Mouse (Mus musculus): ENCODE data around the gene Gm597.

Gm597 gene

DNA sequence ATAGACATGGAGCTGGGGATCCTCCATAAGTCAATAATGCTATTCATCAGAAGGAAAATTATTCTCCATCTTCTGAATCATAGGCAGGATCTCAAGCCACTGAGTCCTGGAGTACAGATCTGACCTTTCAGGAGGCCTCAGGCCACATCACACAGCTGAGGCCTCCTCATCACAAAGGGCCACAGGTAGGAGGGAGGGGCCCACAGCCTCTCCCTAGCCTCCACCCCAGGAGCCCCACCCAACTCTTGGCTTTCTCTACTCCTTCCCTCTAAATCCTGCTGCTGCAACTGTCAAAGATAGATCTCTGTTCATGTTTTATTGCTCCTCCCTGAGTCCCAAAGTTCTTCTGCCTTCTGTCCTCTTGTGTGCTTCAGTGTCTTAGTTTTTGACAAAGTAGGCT, at the start of gene Gm597:
TSS of gene Gm597 (minus strand) at position 101 of the 400 bp plus-strand sequence.
- in situ Hi-C loops (cut with MboI; ENCODE audit: unreplicated experiment in 2 of 2), result no loop called here

- in situ Hi-C loops (cut with MboI; ENCODE audit: unreplicated experiment in 2 of 2), result no loop called here
Observed at GRCm38 (mm10) chr1:28807689-28808088, 27.6 kb upstream of the Gm597 start.

- in situ Hi-C loops (cut with MboI; ENCODE audit: unreplicated experiment in 2 of 2), result no loop called here
Observed at GRCm38 (mm10) chr1:28806618-28807017, 26.6 kb upstream of the Gm597 start.

GRCm38 (mm10) chr1:28800881-28801280, 20.8 kb upstream of the Gm597 start:
- in situ Hi-C loops (cut with MboI; ENCODE audit: unreplicated experiment in 2 of 2), result no loop called here
